Mouse (Mus musculus) brain, embryonic 14.5 days (tissue): Measurements from ENCODE around the gene Lmod3.

Source experiments
- CTCF ChIP-seq: fragments of 200-500 bp; IDR thresholded peaks from 2 replicates; pipeline ENCODE4 v1.5.1; 2012; ENCODE audit warnings: inconsistent platforms, mild to moderate bottlenecking, moderate library complexity, borderline replicate concordance; ENCODE audit not compliant: insufficient read depth, insufficient read length; ENCODE audit errors: extremely low read depth
- POLR2A ChIP-seq: fragments of 200-500 bp; IDR thresholded peaks from 2 replicates; pipeline ENCODE4 v1.6.1; 2012; ENCODE audit warnings: mild to moderate bottlenecking, inconsistent platforms, borderline replicate concordance; ENCODE audit not compliant: poor library complexity, insufficient read depth, insufficient read length, severe bottlenecking; ENCODE audit errors: extremely low read depth

DNA sequence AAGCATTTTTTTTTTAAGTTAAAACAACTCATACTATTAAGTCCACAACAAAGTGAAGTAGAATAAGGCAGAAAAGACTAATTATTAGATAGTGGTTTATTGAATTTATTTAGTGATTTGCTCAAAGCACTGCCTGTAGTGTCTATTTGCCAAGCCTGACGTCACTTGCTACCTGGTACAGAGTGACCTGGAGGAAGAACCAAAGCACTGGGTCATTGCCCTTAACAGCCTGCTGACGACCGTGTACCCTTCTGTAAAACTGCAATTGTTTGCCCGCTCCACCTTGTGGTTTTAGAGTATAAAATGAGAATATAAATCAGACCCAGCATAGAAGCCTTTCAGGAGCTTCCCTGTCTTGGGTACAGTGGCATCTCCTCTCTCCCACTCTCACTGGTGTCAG lies 9.7 kb upstream of the Lmod3 start:
- no peak for TF ChIP-seq CTCF
- TF ChIP-seq POLR2A = no peak
